8 mouse cellular contexts compared by ENCODE assay signal in the genomic region with DNA sequence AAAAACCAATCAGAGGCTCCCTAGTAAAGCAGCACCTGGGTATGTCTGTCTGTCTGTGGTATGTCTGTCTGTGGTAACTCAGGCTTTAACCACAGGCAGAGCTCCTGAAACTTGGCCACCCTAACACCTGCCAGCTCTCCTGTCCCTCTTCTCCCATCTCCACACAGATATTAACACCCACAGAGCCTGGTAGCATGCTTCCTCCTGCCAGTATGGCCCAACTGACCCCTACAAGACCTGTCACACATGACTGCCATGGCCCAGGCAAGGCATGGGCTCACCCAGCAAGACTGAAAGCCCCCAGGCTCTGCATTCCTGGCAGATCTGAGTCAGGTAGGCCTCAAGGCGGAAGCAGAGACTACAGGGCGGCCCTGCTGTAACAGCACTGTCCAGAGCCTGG. TPM values are rescaled to one million over a fixed set of nuclear protein-coding genes. Genes with fewer than 3 reads are reported as not detected.
DNase-seq lines count a peak whose midpoint lies in the region; ATAC-seq and TF ChIP-seq lines count a peak whose summit lies in the region.

No protein-coding gene starts in this region.

- intact Hi-C loops in left cerebral cortex, postnatal 36 days (cut with DNase I) = no loop called here

- H3K27me3 ChIP-seq in heart, embryonic 13.5 days (replicated peaks) = no peaks in the 10 kb centered on the region
- H3K27me3 ChIP-seq in E14TG2a.4 (ENCODE audit: insufficient read depth, low read length) = no peaks in the 10 kb centered on the region
- H3K27me3 ChIP-seq in hindbrain, embryonic 10.5 days (ENCODE audit: insufficient read depth, poor library complexity, severe bottlenecking) = peaks cover 14% of the 10 kb centered on the region
- H3K27me3 ChIP-seq in liver, embryonic 16.5 days (ENCODE audit: control insufficient read depth, insufficient read depth, low read depth, low read length) = no peaks in the 10 kb centered on the region

- TF ChIP-seq CTCF in E14TG2a.4 (conservative IDR thresholded peaks at IDR 0.05; ENCODE audit: low read length) = no peak

- H3K4me1 ChIP-seq in heart, embryonic 13.5 days = peaks cover 45% of the 10 kb centered on the region
- H3K4me1 ChIP-seq in E14TG2a.4 (replicated peaks; ENCODE audit: low read depth, low read length) = peaks cover 85% of the 10 kb centered on the region
- peaks cover 54% of the 10 kb centered on the region for H3K4me1 ChIP-seq in hindbrain, embryonic 10.5 days (replicated peaks)
- peaks cover 68% of the 10 kb centered on the region for H3K4me1 ChIP-seq in liver, embryonic 16.5 days (ENCODE audit: control insufficient read depth, low read depth, low read length)

- no peak for ATAC-seq in heart, embryonic 13.5 days (ENCODE audit: extremely low read depth, insufficient number of reproducible peaks, low FRiP score, low TSS enrichment)
- no peak for ATAC-seq in liver, embryonic 16.5 days (ENCODE audit: low read depth)

- no peak for DNase-seq in heart, postnatal 4 days
- no peak for DNase-seq in hindbrain, embryonic 10.5 days (ENCODE audit: low spot score)
- DNase-seq in left cerebral cortex, postnatal 36 days (ENCODE audit: low spot score in 2 of 2) = no peak
- DNase-seq in gastrocnemius, postnatal 10 days = no peak
- no peak for DNase-seq in cerebellum, postnatal 10 days

- H3K9ac ChIP-seq in heart, embryonic 13.5 days = peak overlapping the region; percentile 94
- H3K9ac ChIP-seq in liver, embryonic 16.5 days (ENCODE audit: low read depth, low read length) = peak overlapping the region; percentile 98

- peak overlapping the region; percentile 80 for H3K4me2 ChIP-seq in heart, embryonic 13.5 days
- H3K4me2 ChIP-seq in liver, embryonic 16.5 days (ENCODE audit: low read depth, low read length) = peak overlapping the region; percentile 100

- peaks cover 45% of the 10 kb centered on the region for H3K36me3 ChIP-seq in heart, embryonic 13.5 days
- peaks cover 66% of the 10 kb centered on the region for H3K36me3 ChIP-seq in E14TG2a.4 (ENCODE audit: insufficient read depth, low read length)
- H3K36me3 ChIP-seq in hindbrain, embryonic 10.5 days = peaks cover 56% of the 10 kb centered on the region
- H3K36me3 ChIP-seq in liver, embryonic 16.5 days (ENCODE audit: control insufficient read depth, insufficient read depth) = peaks cover 34% of the 10 kb centered on the region

- H3K4me3 ChIP-seq in heart, embryonic 13.5 days = peak overlapping the region; percentile 84
- peak overlapping the region; percentile 98 for H3K4me3 ChIP-seq in E14TG2a.4 (replicated peaks; ENCODE audit: low read length)
- H3K4me3 ChIP-seq in hindbrain, embryonic 10.5 days = peak overlapping the region; percentile 100
- peak overlapping the region; percentile 96 for H3K4me3 ChIP-seq in liver, embryonic 16.5 days (ENCODE audit: low read depth, low read length)

- no peaks in the 10 kb centered on the region for H3K9me3 ChIP-seq in heart, embryonic 13.5 days
- no peaks in the 10 kb centered on the region for H3K9me3 ChIP-seq in E14TG2a.4 (ENCODE audit: low read length)
- no peaks in the 10 kb centered on the region for H3K9me3 ChIP-seq in hindbrain, embryonic 10.5 days
- H3K9me3 ChIP-seq in liver, embryonic 16.5 days (replicated peaks; ENCODE audit: control insufficient read depth, low read length) = no peaks in the 10 kb centered on the region

- H3K27ac ChIP-seq in heart, embryonic 13.5 days (replicated peaks) = peak overlapping the region; percentile 96
- H3K27ac ChIP-seq in hindbrain, embryonic 10.5 days = peak overlapping the region; percentile 100
- peak overlapping the region; percentile 87; the same call in 1 of the 2 replicates for H3K27ac ChIP-seq in liver, embryonic 16.5 days (ENCODE audit: low read length)

- 74% methylated on average over 2 of the region's 2 CpGs for WGBS in heart, embryonic 13.5 days
- 75% methylated on average over 2 of the region's 2 CpGs for WGBS in hindbrain, embryonic 10.5 days
- 90% methylated on average over 2 of the region's 2 CpGs for WGBS in liver, embryonic 16.5 days (ENCODE audit: insufficient replicate concordance)

RNA-seq across cellular contexts. Expression of a gene that starts 2.3 kb away (rescaled TPM):
- 41.2 and 43.0 TPM in 2 replicates for polyA plus RNA-seq in heart, embryonic 13.5 days (2015; fragmentation: Nextera tagmentation; extraction: Ambion mirVana)
- 10 to 100 TPM; 25.8 to 27.5 TPM for total RNA-seq in heart, postnatal 4 days (2021)
- 124 and 163 TPM in 2 replicates for polyA plus RNA-seq in hindbrain, embryonic 10.5 days (2016; fragmentation: Nextera tagmentation; extraction: Ambion mirVana)
- polyA plus RNA-seq in liver, embryonic 16.5 days (2015; fragmentation: Nextera tagmentation; extraction: Ambion mirVana) = 25.4 and 28.6 TPM in 2 replicates
- total RNA-seq in left cerebral cortex, postnatal 36 days (2021) = 10 to 100 TPM; 10.5 to 12.5 TPM
- total RNA-seq in gastrocnemius, postnatal 10 days (2021) = 10 to 100 TPM; 15.7 to 22.6 TPM

RNA-seq across cellular contexts. Expression of a gene that starts 13.4 kb away (rescaled TPM):
- polyA plus RNA-seq in heart, embryonic 13.5 days (2015; fragmentation: Nextera tagmentation; extraction: Ambion mirVana) = 12.7 and 13.2 TPM in 2 replicates
- total RNA-seq in heart, postnatal 4 days (2021) = 1 to 10 TPM; 7.7 to 8.6 TPM
- 11.3 and 12.1 TPM in 2 replicates for polyA plus RNA-seq in hindbrain, embryonic 10.5 days (2016; fragmentation: Nextera tagmentation; extraction: Ambion mirVana)
- 10.2 and 10.4 TPM in 2 replicates for polyA plus RNA-seq in liver, embryonic 16.5 days (2015; fragmentation: Nextera tagmentation; extraction: Ambion mirVana)
- 1 to 10 TPM; 2.7 to 3.2 TPM for total RNA-seq in left cerebral cortex, postnatal 36 days (2021)
- total RNA-seq in gastrocnemius, postnatal 10 days (2021) = 1 to 10 TPM; 3.1 to 3.7 TPM

RNA-seq across cellular contexts. Expression of a gene that starts 13.5 kb away (rescaled TPM):
- polyA plus RNA-seq in heart, embryonic 13.5 days (2015; fragmentation: Nextera tagmentation; extraction: Ambion mirVana) = 14.3 and 14.7 TPM in 2 replicates
- 1 to 10 TPM; 8.4 to 9.8 TPM for total RNA-seq in heart, postnatal 4 days (2021)
- 7.0 and 8.9 TPM in 2 replicates for polyA plus RNA-seq in hindbrain, embryonic 10.5 days (2016; fragmentation: Nextera tagmentation; extraction: Ambion mirVana)
- polyA plus RNA-seq in liver, embryonic 16.5 days (2015; fragmentation: Nextera tagmentation; extraction: Ambion mirVana) = 39.9 and 40.3 TPM in 2 replicates
- total RNA-seq in left cerebral cortex, postnatal 36 days (2021) = 10 to 100 TPM; 32.5 to 36.1 TPM
- total RNA-seq in gastrocnemius, postnatal 10 days (2021) = 10 to 100 TPM in 1 of 2 experiments, 1 to 10 TPM in 1; 7.4 to 11.9 TPM

RNA-seq across cellular contexts. Expression of a gene that starts 20.3 kb away (rescaled TPM):
- 833 and 868 TPM in 2 replicates for polyA plus RNA-seq in heart, embryonic 13.5 days (2015; fragmentation: Nextera tagmentation; extraction: Ambion mirVana)
- 1,000 to 10,000 TPM; 1,082 to 1,148 TPM for total RNA-seq in heart, postnatal 4 days (2021)
- polyA plus RNA-seq in hindbrain, embryonic 10.5 days (2016; fragmentation: Nextera tagmentation; extraction: Ambion mirVana) = 1,007 and 1,099 TPM in 2 replicates
- polyA plus RNA-seq in liver, embryonic 16.5 days (2015; fragmentation: Nextera tagmentation; extraction: Ambion mirVana) = 609 and 714 TPM in 2 replicates
- total RNA-seq in left cerebral cortex, postnatal 36 days (2021) = 100 to 1,000 TPM; 673 to 732 TPM
- total RNA-seq in gastrocnemius, postnatal 10 days (2021) = 1,000 to 10,000 TPM; 1,328 to 1,362 TPM

RNA-seq across cellular contexts. Expression of a gene that starts 25.2 kb away (rescaled TPM):
- polyA plus RNA-seq in heart, embryonic 13.5 days (2015; fragmentation: Nextera tagmentation; extraction: Ambion mirVana) = 57.5 and 60.9 TPM in 2 replicates
- 10 to 100 TPM; 25.2 to 28.0 TPM for total RNA-seq in heart, postnatal 4 days (2021)
- 71.8 and 80.5 TPM in 2 replicates for polyA plus RNA-seq in hindbrain, embryonic 10.5 days (2016; fragmentation: Nextera tagmentation; extraction: Ambion mirVana)
- 11.8 and 16.2 TPM in 2 replicates for polyA plus RNA-seq in liver, embryonic 16.5 days (2015; fragmentation: Nextera tagmentation; extraction: Ambion mirVana)
- 10 to 100 TPM; 20.5 to 28.0 TPM for total RNA-seq in left cerebral cortex, postnatal 36 days (2021)
- 10 to 100 TPM; 21.7 to 25.4 TPM for total RNA-seq in gastrocnemius, postnatal 10 days (2021)
